Mouse (Mus musculus): ENCODE measurements around the gene Armh2.

Armh2 gene

GRCm38 (mm10) chr13:24741028-24741427, at the start of gene Armh2:
TSS of gene Armh2 (plus strand) at chr13:24741232.
- DNase-seq (ENCODE audit: low read depth, low spot score) = no peak

DNA sequence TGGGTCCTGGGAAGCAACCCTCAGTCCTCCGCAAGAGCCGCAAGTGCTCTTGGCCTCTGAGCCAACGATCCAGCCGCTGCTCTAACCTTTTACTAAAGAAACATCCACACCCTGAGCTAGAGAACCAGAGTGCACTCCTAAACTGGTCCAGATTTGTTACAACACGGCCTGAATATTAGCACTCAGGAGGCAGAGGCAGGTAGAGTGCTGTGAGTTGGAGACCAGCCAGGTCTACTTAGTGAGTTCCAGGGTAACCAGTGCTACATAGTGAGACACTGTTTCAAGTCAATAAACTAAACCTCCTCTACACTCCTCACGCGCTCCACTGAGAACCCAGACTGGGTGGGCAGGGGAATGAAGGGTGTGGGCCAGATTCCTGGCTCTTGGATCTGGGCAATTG, 47.7 kb upstream of the Armh2 start:
- DNase-seq (ENCODE audit: low read depth, low spot score) = no peak

DNA sequence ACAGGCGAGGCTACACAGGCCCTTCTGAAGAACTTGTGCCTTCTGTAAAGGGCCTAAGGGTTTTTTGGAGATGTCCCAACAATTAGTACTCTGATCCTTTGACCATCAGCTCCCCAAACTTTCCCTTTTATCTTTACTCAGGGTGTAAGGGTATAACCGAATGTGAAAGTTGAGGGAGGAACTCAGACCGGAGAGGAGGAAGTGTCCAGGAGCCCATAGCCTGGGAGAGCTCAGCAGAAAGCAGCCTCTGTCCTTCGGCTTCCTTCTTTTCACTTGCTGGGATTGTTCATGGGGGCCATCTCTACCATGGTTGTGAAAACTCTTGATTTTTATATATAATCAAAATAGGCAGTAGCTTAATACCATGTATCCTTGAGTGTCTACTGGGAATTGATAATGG, 42.3 kb upstream of the Armh2 start:
- no peak for DNase-seq (ENCODE audit: low read depth, low spot score)

DNA sequence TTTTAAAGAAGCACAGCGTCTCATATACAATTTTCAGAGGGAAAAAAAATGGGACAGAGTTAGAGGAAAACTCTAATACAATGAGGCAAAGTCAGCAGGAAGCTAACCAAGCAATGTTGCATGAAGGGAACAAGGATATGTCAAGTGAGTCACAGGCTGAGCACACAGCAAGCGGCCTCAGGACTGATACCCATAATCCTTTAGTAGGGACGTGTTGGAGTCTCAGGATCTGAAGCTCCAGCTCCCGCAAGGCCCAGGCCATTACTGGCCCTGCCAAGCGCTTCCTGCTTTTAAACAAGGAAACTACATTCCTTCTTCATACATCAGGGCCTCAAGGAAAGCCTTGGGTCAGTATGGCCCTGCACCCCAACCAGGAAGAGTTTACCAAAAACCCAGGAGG, 38.9 kb upstream of the Armh2 start:
- no peak for DNase-seq (ENCODE audit: low read depth, low spot score)

DNA sequence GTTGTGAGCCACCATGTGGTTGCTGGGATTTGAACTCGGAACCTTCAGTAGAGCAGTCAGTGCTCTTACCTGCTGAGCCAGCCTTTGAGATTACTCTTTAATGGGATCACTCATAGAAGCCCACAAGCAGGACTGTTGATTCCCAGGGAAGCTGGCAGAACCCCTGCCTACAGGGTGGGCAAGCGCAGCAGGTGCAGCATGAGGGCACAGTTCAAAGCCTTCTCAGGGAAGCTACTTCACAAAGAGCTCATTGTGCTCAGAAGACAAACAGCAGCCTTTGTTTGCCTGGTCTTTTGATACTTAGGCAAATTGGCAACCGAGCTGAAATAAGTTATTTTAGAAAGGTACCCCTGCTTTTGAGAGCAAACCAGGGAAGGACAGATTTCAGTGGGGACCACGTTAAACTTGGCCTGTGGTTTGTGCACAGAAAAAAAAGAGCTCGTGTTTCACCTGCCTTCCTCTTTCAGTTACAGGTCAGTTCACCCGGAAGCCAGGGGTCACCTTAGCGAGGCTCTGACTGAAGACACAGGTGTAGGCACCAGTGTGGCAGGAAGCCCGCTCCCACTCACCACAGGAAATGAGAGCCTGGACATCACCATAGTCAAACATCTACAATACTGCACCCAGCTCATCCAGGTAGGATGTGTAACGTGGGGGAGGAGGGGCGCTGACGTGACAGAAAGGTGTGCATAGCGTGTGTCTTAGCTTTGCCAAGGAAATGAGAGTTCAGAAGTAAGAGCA, 31.2 kb upstream of the Armh2 start:
- DNase-seq (ENCODE audit: low read depth, low spot score) = no peak

- no peak for DNase-seq (ENCODE audit: low read depth, low spot score)
Observed at GRCm38 (mm10) chr13:24710968-24711367, 30.1 kb upstream of the Armh2 start.

- DNase-seq (ENCODE audit: low read depth, low spot score) = no peak
Observed at GRCm38 (mm10) chr13:24712581-24713130, 28.4 kb upstream of the Armh2 start.

- peak; percentile 83 for DNase-seq (ENCODE audit: low read depth, low spot score)
Observed at GRCm38 (mm10) chr13:24713434-24714000, 27.5 kb upstream of the Armh2 start.

DNA sequence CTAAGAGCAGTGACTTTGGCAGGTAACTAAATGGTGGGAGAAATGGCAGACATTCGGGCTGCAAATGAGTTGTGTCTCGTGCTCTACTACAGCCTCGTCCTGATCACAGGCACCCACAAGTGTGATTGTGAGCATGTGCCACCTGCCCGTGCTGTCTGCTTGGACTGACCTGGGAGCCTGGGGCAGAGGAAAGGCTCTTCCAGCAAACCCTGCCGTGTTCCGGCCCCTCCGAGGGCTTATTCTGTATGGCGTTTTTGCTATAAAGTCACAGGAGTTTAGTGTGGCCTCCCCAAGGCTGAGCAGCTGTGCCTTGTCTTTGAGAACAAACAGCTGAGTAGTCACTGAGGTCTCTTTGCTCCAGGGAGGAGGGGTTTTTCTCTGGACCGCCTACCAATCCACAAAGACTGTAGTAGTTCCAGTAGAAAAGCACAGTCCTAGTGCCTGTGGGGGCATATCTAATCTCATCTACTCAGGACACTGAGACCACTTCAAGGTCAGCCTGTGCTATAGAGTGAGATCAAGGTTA, 26.6 kb upstream of the Armh2 start:
- no peak for DNase-seq (ENCODE audit: low read depth, low spot score)

- no peak for DNase-seq (ENCODE audit: low read depth, low spot score)
Observed at GRCm38 (mm10) chr13:24715601-24716000, 25.4 kb upstream of the Armh2 start.

DNA sequence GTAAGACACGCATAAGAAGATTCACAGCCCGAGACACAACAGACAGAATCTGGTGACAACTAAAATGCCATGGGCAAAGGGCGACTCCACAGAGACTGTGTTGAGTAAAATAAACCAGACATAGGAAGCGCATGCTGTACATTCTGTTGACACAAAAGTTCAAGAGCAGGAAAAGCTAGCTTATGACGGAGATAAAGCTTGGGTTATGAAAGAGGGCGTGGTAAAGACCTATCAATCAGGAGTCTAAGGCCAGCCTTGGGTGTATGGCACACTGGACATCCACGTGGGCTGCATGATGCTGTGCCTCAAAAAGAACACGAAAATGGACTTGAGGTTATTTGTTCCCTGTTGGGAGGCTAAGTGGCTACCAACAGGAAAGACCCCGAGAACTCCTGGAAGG, 24.6 kb upstream of the Armh2 start:
- no peak for DNase-seq (ENCODE audit: low read depth, low spot score)

GRCm38 (mm10) chr13:24717677-24718076, 23.4 kb upstream of the Armh2 start:
- no peak for DNase-seq (ENCODE audit: low read depth, low spot score)

DNA sequence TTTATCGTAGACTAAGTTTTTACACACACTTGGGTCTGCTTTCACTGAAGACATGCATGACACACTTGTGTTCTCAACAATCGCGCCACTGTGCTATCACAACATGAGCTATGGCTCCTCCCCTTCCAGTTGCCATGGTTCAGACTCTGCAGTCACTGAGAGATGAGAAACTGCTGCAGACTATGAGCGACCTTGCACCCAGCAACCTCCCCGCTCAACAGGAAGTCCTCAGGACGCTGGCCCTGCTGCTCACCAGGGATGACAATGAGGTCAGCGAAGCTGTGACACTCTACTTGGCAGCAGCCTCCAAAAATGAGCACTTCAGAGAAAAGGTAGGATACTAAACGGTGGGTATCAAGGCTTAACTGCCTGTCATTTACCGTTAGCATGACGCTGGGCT, 19.5 kb upstream of the Armh2 start:
- DNase-seq (ENCODE audit: low read depth, low spot score) = no peak

- DNase-seq (ENCODE audit: low read depth, low spot score) = no peak
Observed at GRCm38 (mm10) chr13:24723699-24724394, 17.2 kb upstream of the Armh2 start.

GRCm38 (mm10) chr13:24724395-24724759, 16.7 kb upstream of the Armh2 start:
- DNase-seq (ENCODE audit: low read depth, low spot score) = no peak

GRCm38 (mm10) chr13:24729128-24729527, 11.9 kb upstream of the Armh2 start:
- DNase-seq (ENCODE audit: low read depth, low spot score) = no peak

DNA sequence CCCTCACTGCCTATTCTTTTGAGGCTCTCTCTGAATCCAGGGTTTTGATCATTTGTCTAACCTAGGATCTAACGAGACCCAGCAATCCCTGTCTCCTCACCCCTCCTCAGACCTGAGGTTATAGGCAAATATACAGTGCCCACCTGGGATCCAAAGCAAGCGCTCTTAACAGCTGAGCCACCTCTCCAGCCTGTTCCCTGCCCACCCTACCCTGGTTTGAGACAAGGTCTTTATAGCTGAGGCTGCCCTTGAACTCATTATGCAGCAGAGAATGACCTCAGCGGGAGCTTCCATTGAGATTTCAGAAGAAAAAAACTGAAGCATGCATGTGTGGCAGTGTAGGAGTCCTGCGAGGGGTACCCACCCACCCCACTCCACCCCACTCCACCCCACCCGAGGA, 6.5 kb upstream of the Armh2 start:
- no peak for DNase-seq (ENCODE audit: low read depth, low spot score)

- no peak for DNase-seq (ENCODE audit: low read depth, low spot score)
Observed at GRCm38 (mm10) chr13:24735608-24736131, 5.4 kb upstream of the Armh2 start.

DNA sequence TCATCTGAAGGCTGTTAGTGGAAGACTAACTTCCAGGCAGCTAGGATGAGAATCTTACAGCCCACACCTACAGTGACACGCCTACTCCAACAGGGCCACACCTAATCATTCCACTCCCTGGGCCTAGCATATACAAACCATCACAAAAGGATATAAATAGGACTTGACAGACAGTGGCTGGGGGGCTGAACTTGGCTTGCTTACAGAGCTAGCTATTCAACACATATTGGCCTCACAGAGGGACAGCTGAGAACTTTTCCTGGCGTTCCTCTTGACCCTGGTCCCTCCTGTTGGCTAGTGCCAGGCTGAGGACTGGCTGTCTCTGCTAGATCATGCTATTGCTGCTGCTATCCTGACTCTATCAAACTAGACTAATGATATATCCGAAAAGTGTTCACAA, 6.8 kb downstream of the Armh2 start:
- no peak for DNase-seq (ENCODE audit: low read depth, low spot score)

- no peak for DNase-seq (ENCODE audit: low read depth, low spot score)
Observed at GRCm38 (mm10) chr13:24750807-24751206, 9.8 kb downstream of the Armh2 start.

GRCm38 (mm10) chr13:24751396-24751795, 10.4 kb downstream of the Armh2 start:
- DNase-seq (ENCODE audit: low read depth, low spot score) = no peak

DNA sequence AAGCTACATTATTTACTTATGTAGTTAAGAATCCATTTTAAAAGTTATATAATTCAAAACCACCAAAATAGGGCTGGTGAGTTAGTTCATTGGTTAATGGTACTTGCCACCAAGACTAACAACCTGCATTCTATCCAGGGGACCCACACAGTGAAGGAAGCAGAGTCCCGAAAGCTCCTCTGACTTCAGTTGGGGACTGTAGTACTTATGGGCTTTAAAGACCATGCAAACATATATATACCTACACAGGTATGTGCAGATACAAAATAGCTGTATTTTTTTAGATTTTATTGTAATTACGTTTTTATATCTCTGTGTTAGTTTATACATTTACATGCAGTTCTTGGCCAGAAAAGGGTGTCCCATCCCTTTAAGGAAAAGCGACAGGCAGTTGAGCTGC, 15.7 kb downstream of the Armh2 start:
- DNase-seq (ENCODE audit: low read depth, low spot score) = no peak

All from forelimb bud, embryonic 11.5 days (tissue).